32 mouse cellular contexts compared by ENCODE assay signal in the genomic region with DNA sequence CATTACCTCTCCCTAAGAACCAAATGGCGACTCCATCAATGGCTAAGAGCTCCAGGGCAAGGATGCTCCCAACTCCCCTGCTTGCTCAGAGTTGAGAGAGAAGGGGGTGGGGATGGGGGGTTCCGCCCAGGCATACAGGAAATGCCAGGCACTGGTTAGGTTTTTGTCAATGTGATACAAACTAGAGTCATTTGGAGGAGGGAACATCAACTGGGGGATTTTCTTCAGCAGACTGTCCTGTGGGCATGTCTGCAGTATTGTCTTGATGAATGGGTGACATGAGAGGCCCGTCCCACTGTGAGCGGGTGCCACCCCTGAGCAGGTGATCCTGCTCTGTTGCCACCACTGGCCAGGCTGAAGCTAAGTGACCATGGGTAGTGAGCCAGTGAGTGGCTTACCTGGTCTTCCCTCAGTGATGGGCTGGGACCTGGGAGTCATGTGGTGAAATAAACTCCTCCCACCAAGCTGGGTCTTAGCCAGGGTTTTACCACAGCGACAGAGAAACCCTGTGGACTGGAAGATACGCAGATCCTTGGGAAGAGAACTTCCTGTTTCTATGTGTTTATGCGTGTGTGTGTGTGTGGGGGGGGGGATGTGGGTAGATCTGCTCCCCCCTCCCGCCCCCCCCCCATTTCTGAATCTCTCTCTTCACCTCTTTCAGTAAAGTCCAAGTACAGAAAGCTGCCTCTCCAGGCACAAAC. TPM values are rescaled to one million over a fixed set of nuclear protein-coding genes. Genes with fewer than 3 reads are reported as not detected.
DNase-seq lines count a peak whose midpoint lies in the region; ATAC-seq and TF ChIP-seq lines count a peak whose summit lies in the region.
"Had no signal": no experiment of that assay in that cellular context is flagged by ENCODE, and none has a peak within 500 bp of the region (broad histone marks: within the 10 kb centered on the region; RNA-seq: fewer than 3 reads in every experiment).

No protein-coding gene starts in this region.

- H3K9me3 ChIP-seq in CH12.LX (replicated peaks; ENCODE audit: low read length): peaks cover 3% of the 10 kb centered on the region
- H3K9me3 ChIP-seq in hindbrain, embryonic 14.5 days (ENCODE audit: control insufficient read depth, low read length): no peaks in the 10 kb centered on the region
- H3K9me3 ChIP-seq: embryonic facial prominence, embryonic 15.5 days; forebrain, embryonic 15.5 days; G1E; heart, embryonic 15.5 days; kidney, embryonic 15.5 days; limb, embryonic 15.5 days; liver, embryonic 15.5 days; midbrain, embryonic 15.5 days; neural tube, embryonic 15.5 days had no signal

- TF ChIP-seq CTCF in CH12.LX (conservative IDR thresholded peaks at IDR 0.05 in 1 of 2, IDR thresholded peaks at IDR 0.05 in 1 of 2; ENCODE audit: low read depth in 2 of 2, low read length in 2 of 2): no peak

- no peaks in the 10 kb centered on the region for H3K27me3 ChIP-seq in CH12.LX (replicated peaks)
- no peaks in the 10 kb centered on the region for H3K27me3 ChIP-seq in hindbrain, embryonic 14.5 days (ENCODE audit: control insufficient read depth, insufficient read depth, low read length)
- H3K27me3 ChIP-seq: embryonic facial prominence, embryonic 15.5 days; forebrain, embryonic 15.5 days; kidney, embryonic 15.5 days; limb, embryonic 15.5 days; midbrain, embryonic 15.5 days; neural tube, embryonic 15.5 days had no signal

- peak; percentile 22; the same call in 1 of the 2 replicates for ATAC-seq in common myeloid progenitor, adult 5-6 weeks (replicated peaks; ENCODE audit: low read depth, poor library complexity, severe bottlenecking)
- ATAC-seq in hindbrain, embryonic 14.5 days (ENCODE audit: low FRiP score): no peak
- ATAC-seq: forebrain, embryonic 15.5 days; hindbrain, embryonic 16.5 days; intestine, postnatal 0 days; midbrain, embryonic 15.5 days had no signal

- peaks cover 9% of the 10 kb centered on the region for H3K79me2 ChIP-seq in CH12.LX (replicated peaks; ENCODE audit: control insufficient read depth, extremely low read depth, insufficient read depth, poor library complexity, severe bottlenecking)

- no peak; the same call in 1 of the 2 replicates for TF ChIP-seq RAD21 in CH12.LX (IDR thresholded peaks at IDR 0.05; ENCODE audit: low read depth, low read length)

- dilution Hi-C loops in CH12.LX (cut with MboI; ENCODE audit: extremely low pct_ligation_motif_present, extremely low pct_unique_long_range_greater_than_20kb, low sequenced_read_pairs): no loop called here

- H3K27ac ChIP-seq in CH12.LX (ENCODE audit: insufficient read depth, low read depth): peak overlapping the region; percentile 87
- no peak overlapping the region for H3K27ac ChIP-seq in hindbrain, embryonic 14.5 days
- H3K27ac ChIP-seq: embryonic facial prominence, embryonic 15.5 days; forebrain, embryonic 15.5 days; heart, embryonic 15.5 days; kidney, embryonic 15.5 days; limb, embryonic 15.5 days; liver, embryonic 15.5 days; midbrain, embryonic 15.5 days; neural tube, embryonic 15.5 days had no signal

- H3K4me1 ChIP-seq in CH12.LX (ENCODE audit: control insufficient read depth in 1 of 2, insufficient read depth in 2 of 2): peaks cover 43 to 76% of the 10 kb centered on the region in 2 experiments
- H3K4me1 ChIP-seq in hindbrain, embryonic 14.5 days (replicated peaks; ENCODE audit: control insufficient read depth, insufficient read depth, low read length): no peaks in the 10 kb centered on the region
- H3K4me1 ChIP-seq: embryonic facial prominence, embryonic 15.5 days; forebrain, embryonic 15.5 days; midbrain, embryonic 15.5 days; neural tube, embryonic 15.5 days had no signal

- in situ Hi-C loops in CH12.LX (cut with MboI; ENCODE audit: low pct_ligation_motif_present, low pct_unique_long_range_greater_than_20kb, low sequenced_read_pairs): no loop called here

- peak overlapping the region; percentile 18 for H3K9ac ChIP-seq in CH12.LX (ENCODE audit: insufficient read depth, low read depth)
- H3K9ac ChIP-seq in hindbrain, embryonic 14.5 days: no peak overlapping the region
- H3K9ac ChIP-seq: embryonic facial prominence, embryonic 15.5 days; forebrain, embryonic 15.5 days; heart, embryonic 15.5 days; kidney, embryonic 15.5 days; limb, embryonic 15.5 days; liver, embryonic 15.5 days; midbrain, embryonic 15.5 days; neural tube, embryonic 15.5 days had no signal

- TF ChIP-seq EP300 in CH12.LX (IDR thresholded peaks at IDR 0.05; ENCODE audit: low read length): no peak

- TF ChIP-seq POLR2A in CH12.LX (IDR thresholded peaks at IDR 0.05; ENCODE audit: low read depth, low read length): peak; percentile 65; the same call in 1 of the 2 replicates

- H3K36me3 ChIP-seq in CH12.LX (replicated peaks in 1 of 2; ENCODE audit: control insufficient read depth in 1 of 2, insufficient read depth in 1 of 2, low read length in 1 of 2): peaks cover 0 to 16% of the 10 kb centered on the region in 2 experiments
- H3K36me3 ChIP-seq in hindbrain, embryonic 14.5 days (replicated peaks; ENCODE audit: control insufficient read depth, insufficient read depth): no peaks in the 10 kb centered on the region
- H3K36me3 ChIP-seq: embryonic facial prominence, embryonic 15.5 days; forebrain, embryonic 15.5 days; G1E; heart, embryonic 15.5 days; kidney, embryonic 15.5 days; limb, embryonic 15.5 days; liver, embryonic 15.5 days; midbrain, embryonic 15.5 days; neural tube, embryonic 15.5 days had no signal

- H3K4me3 ChIP-seq in CH12.LX (replicated peaks in 1 of 3; ENCODE audit: low read depth in 2 of 3, low read length in 2 of 3, poor library complexity in 1 of 3): peak overlapping the region in 2 of 3 experiments; percentile 10 to 12
- H3K4me3 ChIP-seq in hindbrain, embryonic 14.5 days (replicated peaks; ENCODE audit: low read length): no peak overlapping the region
- H3K4me3 ChIP-seq: embryonic facial prominence, embryonic 15.5 days; forebrain, embryonic 15.5 days; heart, embryonic 15.5 days; kidney, embryonic 15.5 days; limb, embryonic 15.5 days; liver, embryonic 15.5 days; midbrain, embryonic 15.5 days; neural tube, embryonic 15.5 days had no signal

- 74% methylated on average over 8 of the region's 8 CpGs for WGBS in hindbrain, embryonic 14.5 days

- peak; percentile 56 to 62 for DNase-seq in B cell, adult 2 months
- DNase-seq in CH12.LX (ENCODE audit: extremely low read depth): peak; percentile 94
- DNase-seq in natural killer cell, adult 2 months (ENCODE audit: low spot score in 2 of 2): peak; percentile 61 to 62
- DNase-seq in urinary bladder, postnatal 25 days (ENCODE audit: low spot score): no peak
- no peak for DNase-seq in layer of hippocampus, adult 9-10 months (ENCODE audit: low spot score)
- DNase-seq in hindbrain, embryonic 14.5 days (ENCODE audit: low spot score): no peak
- DNase-seq: adrenal gland, postnatal 14 days; cerebellum, adult 2 months; cerebellum, postnatal 36 days; gastrocnemius, postnatal 25 days; kidney, postnatal 36 days; layer of hippocampus, adult 9-11 months; left cerebral cortex, postnatal 4 days; lung, postnatal 4 days; right cerebral cortex, adult 18-20 months; right cerebral cortex, postnatal 4 days; thymus, adult 2 months had no signal

- peak overlapping the region; percentile 47 for H3K4me2 ChIP-seq in CH12.LX (ENCODE audit: insufficient read depth, low read depth, poor library complexity, severe bottlenecking)
- no peak overlapping the region for H3K4me2 ChIP-seq in hindbrain, embryonic 14.5 days (replicated peaks)
- H3K4me2 ChIP-seq: embryonic facial prominence, embryonic 15.5 days; forebrain, embryonic 15.5 days; heart, embryonic 15.5 days; kidney, embryonic 15.5 days; limb, embryonic 15.5 days; liver, embryonic 15.5 days; midbrain, embryonic 15.5 days; neural tube, embryonic 15.5 days had no signal

TF ChIP-seq in CH12.LX, 34 proteins besides CTCF, POLR2A, EP300 and RAD21 (continues in another document):
- TF ChIP-seq MEF2A (IDR thresholded peaks at IDR 0.05; ENCODE audit: borderline replicate concordance, low read depth, low read length) (no peak), ZNF384 (IDR thresholded peaks at IDR 0.05; ENCODE audit: low read depth, low read length) (no peak), USF2 (conservative IDR thresholded peaks at IDR 0.05; ENCODE audit: low read depth, low read length) (peak; percentile 63), RCOR1 (conservative IDR thresholded peaks at IDR 0.05; ENCODE audit: low read depth, low read length) (peak; percentile 43), KAT2A (IDR thresholded peaks at IDR 0.05; ENCODE audit: insufficient replicate concordance, low read length) (no peak), TCF12 (IDR thresholded peaks at IDR 0.05; ENCODE audit: low read depth, low read length) (peak; percentile 55; the same call in 1 of the 2 replicates), POLR2AphosphoS2 (IDR thresholded peaks at IDR 0.05; ENCODE audit: low read depth, low read length) (no peak), UBTF (IDR thresholded peaks at IDR 0.05; ENCODE audit: low read depth, low read length) (no peak), IRF4 (IDR thresholded peaks at IDR 0.05; ENCODE audit: low read depth, low read length) (peak; percentile 14), MAFK (IDR thresholded peaks at IDR 0.05; ENCODE audit: insufficient replicate concordance, low read length) (no peak), HCFC1 (IDR thresholded peaks at IDR 0.05; ENCODE audit: low read depth, low read length) (peak; percentile 26; the same call in 1 of the 2 replicates), BHLHE40 (IDR thresholded peaks at IDR 0.05; ENCODE audit: low read depth, low read length) (0 out of 2 replicates have a peak, but pooled peaks have one; percentile 11), SIN3A (IDR thresholded peaks at IDR 0.05; ENCODE audit: low read length) (0 out of 2 replicates have a peak, but pooled peaks have one; percentile 23), ETS1 (conservative IDR thresholded peaks at IDR 0.05; ENCODE audit: low read depth, low read length) (peak; percentile 36), ELF1 (IDR thresholded peaks at IDR 0.05; ENCODE audit: low read depth, low read length) (peak; percentile 37), MYC (IDR thresholded peaks at IDR 0.05; ENCODE audit: low read depth, low read length) (peak; percentile 70; the same call in 1 of the 2 replicates), MAZ (IDR thresholded peaks at IDR 0.05; ENCODE audit: low read depth, low read length) (no peak), USF1 (IDR thresholded peaks at IDR 0.05; ENCODE audit: low read depth, low read length) (peak; percentile 80)

RNA-seq across cellular contexts. Expression of a gene that starts 3.7 kb away (rescaled TPM):
- total RNA-seq in CH12.LX (2012; rRNA removed): 88.4 and 102 TPM in 2 replicates
- total RNA-seq in CH12.LX (2014; rRNA removed): 80.9 and 82.9 TPM in 2 replicates
- 90.2 and 95.9 TPM in 2 replicates for polyA plus RNA-seq in CH12.LX (2012; ENCODE audit: insufficient read length, low read depth)
- total RNA-seq in common myeloid progenitor, adult 5-6 weeks (2017): 0.53 and 2.6 TPM in 2 replicates
- 1.3 and 1.7 TPM in 2 replicates for polyA plus RNA-seq in hindbrain, embryonic 14.5 days (2014; fragmentation: Nextera tagmentation; extraction: Ambion mirVana)
- polyA plus RNA-seq: C2C12 had no signal

RNA-seq across cellular contexts. Expression of a gene that starts 56.8 kb away (rescaled TPM):
- total RNA-seq in CH12.LX (2012; rRNA removed) (4.1 and 4.2 TPM in 2 replicates), CH12.LX (2014; rRNA removed) (4.0 and 5.1 TPM in 2 replicates)
- 6.4 and 7.2 TPM in 2 replicates for polyA plus RNA-seq in CH12.LX (2012; ENCODE audit: insufficient read length, low read depth)
- total RNA-seq in common myeloid progenitor, adult 5-6 weeks (2017): 0.53 TPM in 1 of 2 replicates, not detected in the other
- not detected in 2 replicates for polyA plus RNA-seq in hindbrain, embryonic 14.5 days (2014; fragmentation: Nextera tagmentation; extraction: Ambion mirVana)
- total RNA-seq: gastrocnemius, postnatal 25 days; hematopoietic stem cell, adult 5-6 weeks; left cerebral cortex, adult 18-20 months had no signal
- polyA plus RNA-seq: C2C12; forebrain, embryonic 15.5 days; G1E; heart, embryonic 15.5 days; liver, embryonic 15.5 days; midbrain, embryonic 15.5 days; neural tube, embryonic 15.5 days had no signal

Comparison
In these comparisons a context has a peak if more than half of its experiments do, and no peak if none do; other contexts are left out.
1. DNase-seq: peak in B cell, adult 2 months (2 of 2), CH12.LX (single experiment) and natural killer cell, adult 2 months (2 of 2); none in urinary bladder, postnatal 25 days (single experiment), layer of hippocampus, adult 9-10 months (single experiment) and hindbrain, embryonic 14.5 days (single experiment).
2. RNA of a gene that starts 3.7 kb away (total RNA-seq): 80.9 to 102 TPM in CH12.LX; 0.53 to 2.6 TPM in common myeloid progenitor, adult 5-6 weeks; every median in the first group is over 10 times any median in the second.